8 mouse cellular contexts compared by ENCODE assay signal in the genomic region with DNA sequence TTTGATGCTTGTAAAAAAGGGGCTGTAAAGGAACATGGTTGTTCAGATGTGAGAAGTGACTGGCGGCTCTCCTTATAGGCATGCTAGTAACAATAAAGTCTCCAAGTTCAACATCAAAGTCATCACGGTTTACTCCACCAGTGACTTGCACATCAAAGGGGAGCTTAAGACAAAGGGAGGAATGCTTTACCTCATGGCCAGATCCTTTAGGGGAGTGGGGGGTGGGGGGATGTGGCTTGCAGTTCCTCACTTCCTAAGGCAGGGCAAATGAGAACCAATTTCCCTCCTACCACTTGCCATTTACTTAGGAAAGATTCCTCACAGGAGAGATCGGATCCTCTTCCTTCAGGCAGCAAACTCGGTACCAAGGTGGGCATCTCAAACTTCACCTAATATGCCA.
DNase-seq lines count a peak whose midpoint lies in the region; ATAC-seq lines count a peak whose summit lies in the region.
"Had no signal": no experiment of that assay in that cellular context is flagged by ENCODE, and none has a peak within 500 bp of the region (broad histone marks: within the 10 kb centered on the region; RNA-seq: fewer than 3 reads in every experiment).

No protein-coding gene starts in this region.

- H3K9ac ChIP-seq in hindbrain, embryonic 13.5 days = no peak overlapping the region
- no peak overlapping the region for H3K9ac ChIP-seq in hindbrain, embryonic 12.5 days
- H3K9ac ChIP-seq in embryonic facial prominence, embryonic 11.5 days (replicated peaks; ENCODE audit: low read length) = no peak overlapping the region
- no peak overlapping the region for H3K9ac ChIP-seq in limb, embryonic 13.5 days

- 17% methylated on average over 4 of the region's 4 CpGs for WGBS in hindbrain, embryonic 13.5 days
- WGBS in hindbrain, embryonic 12.5 days = 14% methylated on average over 4 of the region's 4 CpGs
- WGBS in embryonic facial prominence, embryonic 11.5 days = 7% methylated on average over 4 of the region's 4 CpGs
- 5% methylated on average over 4 of the region's 4 CpGs for WGBS in limb, embryonic 13.5 days

- DNase-seq in ZHBTc4 (ENCODE audit: low read depth, low spot score) = peak; percentile 91
- peak; percentile 62 for DNase-seq in embryonic facial prominence, embryonic 11.5 days (ENCODE audit: low spot score)
- DNase-seq in thymus, postnatal 0 days (ENCODE audit: low spot score) = no peak
- DNase-seq in layer of hippocampus, postnatal 36 days = no peak
- DNase-seq: thymus, adult 2 months had no signal

- peaks cover 30% of the 10 kb centered on the region for H3K4me1 ChIP-seq in hindbrain, embryonic 13.5 days (replicated peaks)
- H3K4me1 ChIP-seq in hindbrain, embryonic 12.5 days = peaks cover 19% of the 10 kb centered on the region
- no peaks in the 10 kb centered on the region; the same call in 1 of the 2 replicates for H3K4me1 ChIP-seq in embryonic facial prominence, embryonic 11.5 days (ENCODE audit: control insufficient read depth, insufficient read depth, low read length)
- peaks cover 62% of the 10 kb centered on the region for H3K4me1 ChIP-seq in limb, embryonic 13.5 days

- H3K4me3 ChIP-seq in hindbrain, embryonic 13.5 days = no peak overlapping the region
- H3K4me3 ChIP-seq in hindbrain, embryonic 12.5 days = no peak overlapping the region
- H3K4me3 ChIP-seq in embryonic facial prominence, embryonic 11.5 days (ENCODE audit: low read depth, low read length) = no peak overlapping the region
- 0 out of 2 replicates have a peak overlapping the region, but pooled peaks have one; percentile 5 for H3K4me3 ChIP-seq in limb, embryonic 13.5 days

- no peak for ATAC-seq in hindbrain, embryonic 13.5 days (ENCODE audit: low FRiP score)
- ATAC-seq in hindbrain, embryonic 12.5 days (ENCODE audit: low FRiP score) = no peak
- no peak for ATAC-seq in embryonic facial prominence, embryonic 11.5 days (replicated peaks; ENCODE audit: insufficient number of reproducible peaks, low FRiP score, low TSS enrichment, low read depth)
- ATAC-seq in limb, embryonic 13.5 days (ENCODE audit: low FRiP score, low read depth) = no peak

- H3K9me3 ChIP-seq in hindbrain, embryonic 13.5 days = no peaks in the 10 kb centered on the region
- no peaks in the 10 kb centered on the region for H3K9me3 ChIP-seq in hindbrain, embryonic 12.5 days (replicated peaks)
- H3K9me3 ChIP-seq in embryonic facial prominence, embryonic 11.5 days (replicated peaks; ENCODE audit: control insufficient read depth, low read length) = no peaks in the 10 kb centered on the region
- H3K9me3 ChIP-seq in limb, embryonic 13.5 days = no peaks in the 10 kb centered on the region

- H3K36me3 ChIP-seq in hindbrain, embryonic 13.5 days = no peaks in the 10 kb centered on the region
- no peaks in the 10 kb centered on the region for H3K36me3 ChIP-seq in hindbrain, embryonic 12.5 days
- H3K36me3 ChIP-seq in embryonic facial prominence, embryonic 11.5 days (replicated peaks; ENCODE audit: control insufficient read depth, insufficient read depth, low read depth, low read length) = no peaks in the 10 kb centered on the region
- no peaks in the 10 kb centered on the region for H3K36me3 ChIP-seq in limb, embryonic 13.5 days

- H3K27ac ChIP-seq in hindbrain, embryonic 13.5 days = peak overlapping the region; percentile 45; the same call in 1 of the 2 replicates
- no peak overlapping the region for H3K27ac ChIP-seq in hindbrain, embryonic 12.5 days
- H3K27ac ChIP-seq in embryonic facial prominence, embryonic 11.5 days (replicated peaks; ENCODE audit: low read depth, low read length) = no peak overlapping the region
- peak overlapping the region; percentile 52; the same call in 1 of the 2 replicates for H3K27ac ChIP-seq in limb, embryonic 13.5 days

- no peak overlapping the region; the same call in 1 of the 2 replicates for H3K4me2 ChIP-seq in hindbrain, embryonic 13.5 days
- H3K4me2 ChIP-seq in hindbrain, embryonic 12.5 days (replicated peaks) = no peak overlapping the region
- no peak overlapping the region for H3K4me2 ChIP-seq in embryonic facial prominence, embryonic 11.5 days (ENCODE audit: low read depth, low read length)
- peak overlapping the region; percentile 48 for H3K4me2 ChIP-seq in limb, embryonic 13.5 days (replicated peaks)

- H3K27me3 ChIP-seq in hindbrain, embryonic 13.5 days = peaks cover 24% of the 10 kb centered on the region; the same call in 1 of the 2 replicates
- H3K27me3 ChIP-seq in hindbrain, embryonic 12.5 days = peaks cover 15% of the 10 kb centered on the region
- no peaks in the 10 kb centered on the region for H3K27me3 ChIP-seq in embryonic facial prominence, embryonic 11.5 days (ENCODE audit: control insufficient read depth, insufficient read depth, low read length)
- peaks cover 12% of the 10 kb centered on the region for H3K27me3 ChIP-seq in limb, embryonic 13.5 days

Comparison
In these comparisons a context has a peak if more than half of its experiments do, and no peak if none do; other contexts are left out.
1. H3K27ac ChIP-seq: peak in hindbrain, embryonic 13.5 days (single experiment) and limb, embryonic 13.5 days (single experiment); none in hindbrain, embryonic 12.5 days (single experiment) and embryonic facial prominence, embryonic 11.5 days (single experiment).
2. DNase-seq: peak in ZHBTc4 (single experiment) and embryonic facial prominence, embryonic 11.5 days (single experiment); none in thymus, postnatal 0 days (single experiment) and layer of hippocampus, postnatal 36 days (0 of 2).